Mouse (Mus musculus): ENCODE results near the gene Olfr437. TPM values are rescaled to one million over a fixed set of nuclear protein-coding genes. Genes with fewer than 3 reads are reported as not detected.
"Not testable (repeated sequence)": the region's sequence is repeated elsewhere in the genome, so short reads cannot be mapped to it uniquely, and the experiment has no call there.

Gene Olfr437
- polyA plus RNA-seq, 1 experiment from 2014 or later = not detected

GRCm38 (mm10) chr6:43198094-43198493 is 35.0 kb downstream of the Olfr437 start:
- no peak overlapping the region for H3K9ac ChIP-seq (ENCODE audit: low read length)
- H3K4me3 ChIP-seq (ENCODE audit: low read depth, low read length) = no peak overlapping the region
- no peaks in the 10 kb centered on the region for H3K36me3 ChIP-seq (ENCODE audit: control insufficient read depth, insufficient read depth, low read length)
- no peak for DNase-seq (ENCODE audit: low spot score)
- WGBS = 85% methylated on average over 3 of the region's 3 CpGs
- no peaks in the 10 kb centered on the region for H3K4me1 ChIP-seq (ENCODE audit: control insufficient read depth, insufficient read depth, low read length)
- H3K9me3 ChIP-seq (ENCODE audit: control insufficient read depth, low read length) = no peaks in the 10 kb centered on the region
- no peak overlapping the region for H3K4me2 ChIP-seq (ENCODE audit: low read depth)
- no peak for ATAC-seq (ENCODE audit: insufficient read depth, low FRiP score, low TSS enrichment)
- H3K27me3 ChIP-seq (ENCODE audit: control insufficient read depth, insufficient read depth, low read length) = no peaks in the 10 kb centered on the region
- H3K27ac ChIP-seq (ENCODE audit: low read depth, low read length) = no peak overlapping the region

- Histone ChIP-seq H3K9me3 (ENCODE audit: control insufficient read depth, low read length) (no peaks in the 10 kb centered on the region), H3K27ac (ENCODE audit: low read depth, low read length) (no peak overlapping the region), H3K9ac (ENCODE audit: low read length) (no peak overlapping the region), H3K4me1 (ENCODE audit: control insufficient read depth, insufficient read depth, low read length) (no peaks in the 10 kb centered on the region), H3K4me3 (ENCODE audit: low read depth, low read length) (no peak overlapping the region), H3K4me2 (ENCODE audit: low read depth) (no peak overlapping the region), H3K36me3 (ENCODE audit: control insufficient read depth, insufficient read depth, low read length) (no peaks in the 10 kb centered on the region), H3K27me3 (ENCODE audit: control insufficient read depth, insufficient read depth, low read length) (no peaks in the 10 kb centered on the region)
- DNase-seq (ENCODE audit: low spot score) (no peak), ATAC-seq (ENCODE audit: insufficient read depth, low FRiP score, low TSS enrichment) (no peak)
These were observed 39.7 kb downstream of the Olfr437 start for GRCm38 (mm10) chr6:43202786-43203185.

- Histone ChIP-seq H3K27me3 (ENCODE audit: control insufficient read depth, insufficient read depth, low read length) (no peaks in the 10 kb centered on the region), H3K4me1 (ENCODE audit: control insufficient read depth, insufficient read depth, low read length) (no peaks in the 10 kb centered on the region), H3K4me2 (ENCODE audit: low read depth) (no peak overlapping the region), H3K4me3 (ENCODE audit: low read depth, low read length) (no peak overlapping the region), H3K9ac (ENCODE audit: low read length) (no peak overlapping the region), H3K36me3 (ENCODE audit: control insufficient read depth, insufficient read depth, low read length) (no peaks in the 10 kb centered on the region), H3K9me3 (ENCODE audit: control insufficient read depth, low read length) (no peaks in the 10 kb centered on the region), H3K27ac (ENCODE audit: low read depth, low read length) (no peak overlapping the region)
- ATAC-seq (ENCODE audit: insufficient read depth, low FRiP score, low TSS enrichment) (no peak), DNase-seq (ENCODE audit: low spot score) (no peak)
- WGBS = 31% methylated on average over 2 of the region's 2 CpGs
These were observed 42.3 kb downstream of the Olfr437 start for GRCm38 (mm10) chr6:43205355-43205754.

GRCm38 (mm10) chr6:43212873-43213272 is 49.8 kb downstream of the Olfr437 start, which contains the start of gene Olfr434:
Olfr434 (plus strand) TSS chr6:43213021.
- DNase-seq (ENCODE audit: low spot score); H3K9ac ChIP-seq (ENCODE audit: low read length); H3K9me3 ChIP-seq (ENCODE audit: control insufficient read depth, low read length); H3K4me1 ChIP-seq (ENCODE audit: control insufficient read depth, insufficient read depth, low read length); H3K27me3 ChIP-seq (ENCODE audit: control insufficient read depth, insufficient read depth, low read length); H3K27ac ChIP-seq (ENCODE audit: low read depth, low read length); ATAC-seq (ENCODE audit: insufficient read depth, low FRiP score, low TSS enrichment); H3K4me3 ChIP-seq (ENCODE audit: low read depth, low read length); H3K36me3 ChIP-seq (ENCODE audit: control insufficient read depth, insufficient read depth, low read length); H3K4me2 ChIP-seq (ENCODE audit: low read depth): not testable (repeated sequence)

Other genes starting within 250 kb of the Olfr437 start
- not detected in 2 replicates for gene Olfr446, start 241.9 kb upstream of the Olfr437 start, polyA plus RNA-seq (2014; fragmentation: Nextera tagmentation; extraction: Ambion mirVana)
- not detected in 2 replicates for gene Olfr444, start 214.2 kb upstream of the Olfr437 start, polyA plus RNA-seq (2014; fragmentation: Nextera tagmentation; extraction: Ambion mirVana)
- gene Olfr441, start 56.9 kb upstream of the Olfr437 start, polyA plus RNA-seq (2014; fragmentation: Nextera tagmentation; extraction: Ambion mirVana) = not detected in 2 replicates
- not detected in 2 replicates for gene Olfr237-ps1, start 16.7 kb upstream of the Olfr437 start, polyA plus RNA-seq (2014; fragmentation: Nextera tagmentation; extraction: Ambion mirVana)
- gene Olfr13, start 8.9 kb downstream of the Olfr437 start, polyA plus RNA-seq (2014; fragmentation: Nextera tagmentation; extraction: Ambion mirVana) = not detected in 2 replicates
- gene Olfr435, start 33.9 kb downstream of the Olfr437 start, polyA plus RNA-seq (2014; fragmentation: Nextera tagmentation; extraction: Ambion mirVana) = not detected in 2 replicates
- not detected in 2 replicates for gene Olfr434, start 49.7 kb downstream of the Olfr437 start, polyA plus RNA-seq (2014; fragmentation: Nextera tagmentation; extraction: Ambion mirVana)
- not detected in 2 replicates for gene Olfr47, start 68.2 kb downstream of the Olfr437 start, polyA plus RNA-seq (2014; fragmentation: Nextera tagmentation; extraction: Ambion mirVana)
- gene Arhgef5, start 102.3 kb downstream of the Olfr437 start, polyA plus RNA-seq (2014; fragmentation: Nextera tagmentation; extraction: Ambion mirVana) = 2.6 and 3.0 TPM in 2 replicates
- gene Nobox, start 146.3 kb downstream of the Olfr437 start, polyA plus RNA-seq (2014; fragmentation: Nextera tagmentation; extraction: Ambion mirVana) = not detected in 2 replicates